Mouse (Mus musculus) telencephalon, adult 2 months (tissue): Measurements from ENCODE around the gene Ndufs7.

Source experiments
- DNase-seq: peaks from one replicate; pipeline ENCODE4 v3.0.0-alpha.2; 2011; ENCODE audit warnings: low read depth, low spot score

Gene Ndufs7

GRCm38 (mm10) chr10:80293325-80293724, 44.4 kb downstream of the Ndufs7 start:
- DNase-seq = no peak

GRCm38 (mm10) chr10:80294311-80294710, 45.4 kb downstream of the Ndufs7 start:
- DNase-seq = no peak

DNA sequence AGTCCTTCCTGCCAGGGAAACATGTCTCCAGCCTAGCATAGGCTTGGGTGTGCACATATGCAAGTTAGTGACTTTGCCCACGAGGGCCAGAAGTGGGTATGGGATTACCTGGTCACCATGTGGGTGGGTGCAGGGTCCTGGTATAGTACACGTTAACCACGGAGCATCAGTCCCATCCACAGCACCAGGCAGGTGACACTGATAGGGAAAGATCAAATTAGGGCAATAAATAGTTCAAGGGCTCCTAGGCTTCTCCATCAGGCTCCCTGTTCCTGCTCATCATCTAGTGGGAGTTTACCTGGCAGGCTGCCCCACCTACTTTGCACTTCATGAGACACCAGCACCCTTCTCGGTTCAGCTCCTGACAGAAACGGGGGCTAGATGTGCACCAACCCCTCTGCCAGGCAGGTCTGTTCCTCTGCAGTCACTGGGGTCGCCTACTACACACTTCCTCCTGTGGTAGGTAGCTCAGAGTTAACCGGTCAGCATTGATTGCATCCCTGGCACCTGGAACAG, 45.9 kb downstream of the Ndufs7 start:
- DNase-seq = no peak

GRCm38 (mm10) chr10:80295618-80296425, 46.9 kb downstream of the Ndufs7 start, which contains the start of gene Apc2:
Gene Apc2, plus strand, starts transcription at chr10:80295977.
- DNase-seq = peak; percentile 64

DNA sequence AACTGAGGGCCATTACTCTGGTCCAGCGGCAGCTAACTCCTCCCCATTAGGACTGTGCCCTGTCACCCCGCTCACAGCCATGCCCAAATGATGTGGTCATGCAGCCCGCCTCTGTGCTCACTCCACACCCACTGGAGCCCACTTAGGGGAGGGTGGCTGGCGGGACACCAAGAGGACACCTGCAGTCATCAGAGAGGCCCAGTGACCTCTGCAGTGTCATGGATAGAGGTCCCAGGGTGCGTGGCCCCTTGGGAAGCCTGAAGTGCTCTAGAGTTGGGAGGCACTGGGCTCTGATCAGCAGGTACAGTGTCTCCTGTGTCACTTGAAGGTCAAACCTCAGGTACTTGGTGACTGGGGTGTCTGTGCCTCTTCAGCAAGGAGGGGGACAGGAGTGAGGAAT, 47.9 kb downstream of the Ndufs7 start:
- no peak for DNase-seq

GRCm38 (mm10) chr10:80297526-80298133, 48.7 kb downstream of the Ndufs7 start:
- no peak for DNase-seq

GRCm38 (mm10) chr10:80298571-80299281, 49.8 kb downstream of the Ndufs7 start:
- DNase-seq = peak; percentile 90

GRCm38 (mm10) chr10:80299301-80299700, 50.4 kb downstream of the Ndufs7 start:
- DNase-seq = no peak

GRCm38 (mm10) chr10:80299824-80300223, 50.9 kb downstream of the Ndufs7 start:
- DNase-seq = no peak

DNA sequence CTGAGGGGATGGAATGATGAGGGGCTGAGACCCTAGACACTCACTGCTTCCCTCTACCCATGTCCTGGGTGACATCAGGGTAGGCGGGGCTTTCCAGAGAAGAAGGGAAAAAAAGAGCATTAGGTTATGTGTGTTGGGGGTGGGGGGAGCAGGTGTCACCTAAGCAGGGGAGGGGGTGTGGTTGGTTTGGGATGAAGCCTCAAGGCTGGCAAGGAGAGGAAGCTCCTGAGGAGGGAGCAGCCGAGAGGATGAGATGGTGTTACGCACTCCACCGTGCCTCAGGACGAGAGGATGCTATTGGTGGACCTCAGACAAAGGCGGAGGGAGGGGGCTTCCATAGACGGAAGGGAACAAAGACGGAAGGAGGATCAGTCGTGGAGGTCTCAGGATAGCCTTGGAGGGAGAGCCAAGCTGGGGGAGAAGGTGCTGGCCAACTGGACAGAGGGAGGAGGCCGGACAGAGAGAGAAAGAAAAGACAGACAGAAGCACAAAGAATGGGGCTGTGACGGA, 51.8 kb downstream of the Ndufs7 start:
- DNase-seq = no peak

DNA sequence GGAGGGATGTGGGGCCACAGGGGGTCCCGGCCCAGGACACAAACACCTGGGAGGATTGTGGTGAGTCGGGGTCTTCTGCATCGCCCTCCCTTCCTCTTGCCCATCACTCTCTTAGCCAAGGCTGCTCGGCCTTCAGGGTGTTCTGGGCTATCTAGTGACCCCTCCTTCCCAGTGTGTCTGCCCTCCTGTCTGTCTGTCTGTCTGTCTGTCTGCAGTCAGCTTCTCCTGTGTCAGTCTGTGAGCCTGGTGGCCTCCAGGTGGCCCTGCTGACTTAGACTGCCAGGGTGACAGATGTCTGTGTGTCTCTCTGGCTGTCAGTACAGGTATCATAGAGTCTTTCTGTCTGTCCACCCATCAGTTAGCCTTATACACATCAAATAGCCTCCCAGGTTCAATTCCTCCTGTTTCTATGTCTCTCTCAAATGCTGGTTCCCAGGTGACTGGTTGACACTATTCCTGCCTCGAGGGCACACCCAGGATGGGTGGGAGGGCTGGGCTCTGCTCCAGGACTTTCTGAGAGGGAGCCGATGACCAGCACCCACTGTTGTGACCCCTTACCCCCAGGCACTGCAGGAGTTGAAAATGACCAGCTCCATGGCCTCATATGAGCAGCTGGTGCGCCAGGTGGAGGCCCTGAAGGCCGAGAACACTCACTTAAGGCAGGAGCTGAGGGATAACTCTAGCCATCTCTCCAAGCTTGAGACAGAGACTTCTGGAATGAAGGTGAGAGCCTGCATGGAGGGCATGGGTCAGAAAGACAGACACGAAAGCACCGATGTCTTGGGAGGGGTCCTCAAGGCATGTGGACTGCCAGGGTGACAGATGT, 52.5 kb downstream of the Ndufs7 start:
- DNase-seq = no peak

- no peak for DNase-seq
These were observed 53.1 kb downstream of the Ndufs7 start for GRCm38 (mm10) chr10:80302082-80302355.

DNA sequence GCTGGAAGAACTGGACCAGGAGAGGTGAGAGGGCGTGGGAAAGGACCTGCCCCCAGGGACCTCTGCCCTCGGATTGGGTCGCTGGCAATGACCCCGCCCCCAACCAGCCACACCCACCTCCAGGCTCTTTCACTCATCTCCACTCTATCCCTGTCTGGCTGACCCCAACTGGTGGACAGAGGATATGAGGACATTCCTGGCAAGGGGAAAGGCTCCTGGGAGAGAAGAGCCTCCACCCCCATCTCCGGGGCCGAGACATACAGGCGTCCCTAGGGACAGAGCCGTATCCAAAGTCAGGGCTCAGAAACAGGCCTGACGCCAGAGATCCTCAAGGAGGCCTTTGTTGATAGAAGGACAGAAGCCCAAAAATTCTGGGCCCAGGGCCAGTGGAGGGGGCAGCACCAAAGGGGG, 53.6 kb downstream of the Ndufs7 start:
- no peak for DNase-seq

GRCm38 (mm10) chr10:80304458-80304857, 55.5 kb downstream of the Ndufs7 start:
- no peak for DNase-seq

- DNase-seq = no peak
These were observed 55.9 kb downstream of the Ndufs7 start for GRCm38 (mm10) chr10:80304862-80305261.
